Mouse (Mus musculus) adipocyte (in vitro differentiated cells): ENCODE measurements around the gene Ddx5.
"Not testable (repeated sequence)": the region's sequence is repeated elsewhere in the genome, so short reads cannot be mapped to it uniquely, and the experiment has no call there.

Experiments used
- DNase-seq: peaks from one replicate; pipeline ENCODE4 v3.0.0-alpha.2; 2016; ENCODE audit warnings: low spot score

Ddx5 gene

DNA sequence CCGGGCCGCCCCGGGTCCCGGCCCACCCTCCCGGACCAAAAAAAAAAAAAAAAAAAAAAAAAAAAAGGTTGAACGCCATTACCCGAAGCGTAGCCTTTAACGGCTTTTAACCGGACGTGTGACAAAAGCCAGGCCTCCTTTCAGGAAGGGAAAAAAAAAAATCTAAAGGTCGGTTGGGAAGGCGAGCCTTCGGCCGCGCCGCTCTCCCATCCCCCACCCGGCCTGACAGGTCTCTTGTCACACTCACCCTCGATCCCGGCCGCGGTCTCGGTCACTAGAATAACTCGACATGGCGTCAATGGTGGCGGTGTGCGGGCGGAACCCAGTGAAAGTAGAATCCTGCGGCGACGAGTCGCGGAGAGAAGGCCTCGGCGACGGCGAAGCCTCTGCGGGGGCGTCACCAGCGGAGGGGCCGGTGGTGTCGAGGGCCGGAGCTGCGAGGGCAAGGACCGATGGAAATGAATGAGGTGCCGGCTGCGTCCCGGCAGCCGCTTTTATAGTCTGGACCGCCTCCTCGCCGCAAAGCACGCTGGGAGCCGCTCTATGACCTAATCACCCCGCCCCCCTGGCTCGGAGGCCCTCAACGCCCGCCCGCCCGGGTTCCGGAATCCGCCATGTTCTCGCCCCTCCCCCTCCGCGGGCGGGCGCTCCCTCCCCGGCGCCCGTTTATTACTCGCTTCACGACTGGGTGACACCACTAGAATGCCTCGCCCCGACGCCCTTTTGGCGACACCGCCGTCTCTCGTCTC lies 785 bp downstream of the Ddx5 start:
- DNase-seq = peak; percentile 98

DNA sequence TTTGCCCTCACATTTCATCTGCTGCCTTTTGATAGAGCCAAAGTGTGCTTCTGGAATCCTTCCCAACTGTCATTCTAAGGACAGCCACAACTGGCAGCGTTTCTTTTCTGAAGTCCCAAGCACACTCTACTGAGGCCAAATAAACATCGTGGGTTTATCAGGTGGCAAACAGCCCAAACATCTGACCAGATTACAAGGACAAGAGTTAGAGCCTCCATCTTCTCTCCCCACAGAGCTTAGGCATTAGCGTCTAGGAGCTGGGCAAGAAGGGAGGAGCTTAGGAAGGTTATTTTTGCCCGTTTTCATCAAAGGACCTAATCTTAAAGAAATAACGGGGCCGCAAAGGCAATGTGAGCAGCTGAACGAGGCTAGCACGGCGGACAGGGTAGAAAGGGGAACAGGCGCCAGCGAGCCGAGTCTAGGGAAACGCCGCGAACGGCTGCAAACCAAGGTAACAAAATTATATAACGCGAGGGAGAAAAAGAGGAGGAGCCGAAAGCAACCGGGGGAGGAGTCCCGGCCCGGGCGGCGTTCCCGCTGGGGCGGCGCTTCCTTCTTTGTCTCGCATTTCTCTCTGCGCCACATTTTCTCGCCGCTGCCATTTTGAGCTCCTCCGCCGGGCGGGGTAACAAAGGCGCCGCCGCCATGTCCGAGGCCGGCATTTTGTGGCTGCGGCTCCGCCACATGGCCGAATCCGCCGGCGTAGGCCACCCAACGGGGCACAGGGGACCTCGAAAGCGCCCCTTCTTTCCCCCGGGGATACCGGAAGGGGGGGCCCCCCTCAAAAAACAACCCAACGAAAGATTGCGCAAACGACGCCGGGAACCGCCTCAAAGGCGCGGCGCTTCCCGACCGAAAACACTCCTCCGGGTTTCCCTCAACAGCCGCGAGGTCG lies 1.6 kb downstream of the Ddx5 start:
- DNase-seq = peak; percentile 92

DNA sequence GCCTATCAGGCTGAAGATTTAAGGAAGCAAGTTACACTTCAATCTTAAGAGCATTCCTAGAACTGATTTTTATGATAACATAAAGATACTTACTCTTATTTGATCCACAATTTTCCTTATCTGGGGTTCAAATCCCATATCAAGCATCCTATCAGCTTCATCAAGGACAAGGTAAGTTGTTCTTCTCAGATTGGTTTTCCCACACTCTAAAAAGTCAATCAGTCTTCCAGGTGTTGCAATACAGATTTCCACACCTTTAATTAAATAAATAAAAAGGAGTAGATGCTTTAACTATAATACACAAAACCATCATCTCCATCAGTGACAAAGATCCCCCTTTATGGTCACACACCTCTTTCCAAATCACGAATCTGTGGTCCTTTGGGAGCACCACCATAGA lies 3.9 kb downstream of the Ddx5 start:
- no peak for DNase-seq

DNA sequence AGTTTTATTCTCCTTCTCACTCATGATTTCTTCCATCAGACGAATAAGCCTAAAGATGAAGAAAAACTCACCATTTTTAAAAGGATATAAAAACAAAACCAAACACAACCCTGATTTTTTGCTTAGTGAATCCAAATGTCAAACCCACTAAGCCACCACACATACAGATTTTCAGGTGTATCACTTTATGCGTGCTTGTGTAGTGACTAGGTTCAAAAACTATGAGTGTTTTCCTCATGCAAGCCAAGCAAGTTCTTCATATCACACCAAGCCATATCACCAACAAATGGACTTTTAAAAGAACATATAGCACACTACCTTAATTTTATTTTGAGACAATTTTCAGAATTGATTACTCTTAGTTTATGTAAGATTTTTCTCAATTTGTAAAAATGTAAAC lies 4.5 kb downstream of the Ddx5 start:
- no peak for DNase-seq

DNA sequence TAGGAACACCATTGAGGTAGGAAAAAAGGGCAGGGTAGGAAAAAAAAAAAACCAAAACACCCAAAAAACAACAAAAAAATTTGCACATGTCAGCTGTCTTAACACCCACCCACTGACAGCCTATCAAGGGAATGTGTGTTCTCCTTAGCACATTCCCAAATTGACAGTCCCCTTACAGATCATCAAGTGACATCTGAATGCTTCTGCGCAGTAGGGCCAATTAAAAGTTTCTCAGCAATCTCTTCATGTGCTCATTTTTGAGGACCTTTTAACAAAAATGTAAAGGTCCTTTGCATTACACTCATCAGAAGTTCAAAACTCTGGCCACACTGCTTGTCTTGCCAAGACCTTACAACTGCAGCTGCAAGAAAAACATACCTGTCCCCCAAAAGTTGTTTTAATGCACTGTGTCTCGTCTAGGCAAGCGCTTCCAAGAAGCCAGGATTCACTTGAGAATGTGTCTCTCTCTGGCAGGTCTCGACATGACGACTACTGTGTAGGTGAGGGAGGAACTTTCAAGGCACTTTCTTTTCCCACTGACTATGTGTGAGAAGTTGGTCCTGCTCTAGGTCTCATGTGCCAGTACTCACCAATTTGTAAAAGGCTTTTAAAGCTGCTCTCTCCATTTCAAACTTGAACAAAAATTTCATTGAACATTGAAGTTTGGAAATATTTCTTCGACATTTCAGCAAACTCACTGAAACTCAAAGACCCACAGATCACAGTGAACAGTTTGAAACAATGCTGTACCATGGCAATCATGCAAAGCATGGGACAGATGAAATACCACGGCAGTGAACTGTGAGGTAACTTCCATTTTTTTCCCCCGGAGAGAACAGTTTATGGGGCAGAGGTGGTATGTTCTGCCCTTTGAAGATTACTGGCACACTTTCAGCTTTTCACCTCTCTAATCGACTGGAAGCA lies 5.9 kb downstream of the Ddx5 start:
- DNase-seq = no peak

DNA sequence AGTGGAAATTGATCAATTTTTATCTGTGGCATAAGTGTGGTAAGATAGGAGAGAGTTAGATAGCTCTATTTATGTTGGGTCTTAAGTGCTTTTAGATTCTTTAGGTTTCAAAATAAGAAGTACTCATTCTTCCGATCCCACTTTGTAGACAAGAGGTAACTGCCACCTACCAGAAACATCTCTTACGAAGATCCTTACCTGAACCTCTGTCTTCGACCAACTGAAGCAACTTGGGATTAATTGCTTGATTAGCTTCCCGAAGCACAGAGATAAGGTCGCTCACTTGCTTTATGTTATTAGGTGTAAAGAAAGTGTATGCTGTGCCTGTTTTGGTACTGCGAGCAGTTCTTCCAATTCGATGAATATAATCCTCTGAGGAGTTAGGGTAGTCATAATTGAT lies 6.7 kb downstream of the Ddx5 start:
- DNase-seq = not testable (repeated sequence)

DNA sequence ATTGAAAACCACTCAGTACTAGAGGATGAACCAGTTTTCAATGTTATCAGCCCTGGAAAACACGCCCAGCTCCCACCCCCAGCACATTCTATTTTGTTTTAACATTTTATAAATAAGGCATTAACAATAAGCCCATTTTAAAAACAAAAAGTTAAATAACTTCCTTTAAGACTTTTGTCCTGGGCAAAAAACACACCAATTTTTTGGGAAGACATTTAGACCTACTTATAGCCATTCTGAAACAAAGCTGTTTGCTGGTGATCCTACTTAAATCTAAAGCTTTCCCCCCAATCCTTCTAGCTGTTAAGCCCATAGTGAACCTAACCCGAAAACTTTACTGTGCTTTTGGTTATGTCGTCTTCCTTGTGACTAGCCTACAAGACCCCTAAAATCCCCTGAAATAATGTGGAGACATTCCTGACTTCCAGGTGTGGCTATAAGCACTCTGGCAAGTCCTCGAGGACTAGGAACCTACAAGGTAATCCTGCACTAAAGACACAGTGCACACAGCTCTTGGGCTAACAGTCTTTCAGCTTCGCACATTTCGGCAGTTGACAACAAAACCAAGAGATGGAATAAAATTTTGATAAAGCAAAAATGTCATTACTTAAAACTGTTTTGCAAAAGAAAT lies 8.3 kb downstream of the Ddx5 start:
- DNase-seq = no peak

DNA sequence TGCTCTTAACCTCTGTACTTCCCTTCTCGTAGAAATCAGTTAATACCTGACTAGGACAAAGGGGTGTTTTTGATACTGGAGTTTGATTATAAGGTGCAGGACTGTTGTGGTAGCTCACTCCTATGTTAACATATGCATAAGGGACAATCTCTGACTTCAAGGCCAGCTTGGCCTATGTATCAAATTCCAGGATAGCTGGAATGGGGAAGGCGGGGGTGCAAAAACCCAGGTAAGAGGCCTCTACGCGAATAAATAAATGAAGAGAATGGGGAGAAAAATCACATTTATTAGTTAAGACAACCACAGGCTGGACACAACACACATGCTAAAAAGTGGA lies 8.9 kb downstream of the Ddx5 start:
- no peak for DNase-seq

DNA sequence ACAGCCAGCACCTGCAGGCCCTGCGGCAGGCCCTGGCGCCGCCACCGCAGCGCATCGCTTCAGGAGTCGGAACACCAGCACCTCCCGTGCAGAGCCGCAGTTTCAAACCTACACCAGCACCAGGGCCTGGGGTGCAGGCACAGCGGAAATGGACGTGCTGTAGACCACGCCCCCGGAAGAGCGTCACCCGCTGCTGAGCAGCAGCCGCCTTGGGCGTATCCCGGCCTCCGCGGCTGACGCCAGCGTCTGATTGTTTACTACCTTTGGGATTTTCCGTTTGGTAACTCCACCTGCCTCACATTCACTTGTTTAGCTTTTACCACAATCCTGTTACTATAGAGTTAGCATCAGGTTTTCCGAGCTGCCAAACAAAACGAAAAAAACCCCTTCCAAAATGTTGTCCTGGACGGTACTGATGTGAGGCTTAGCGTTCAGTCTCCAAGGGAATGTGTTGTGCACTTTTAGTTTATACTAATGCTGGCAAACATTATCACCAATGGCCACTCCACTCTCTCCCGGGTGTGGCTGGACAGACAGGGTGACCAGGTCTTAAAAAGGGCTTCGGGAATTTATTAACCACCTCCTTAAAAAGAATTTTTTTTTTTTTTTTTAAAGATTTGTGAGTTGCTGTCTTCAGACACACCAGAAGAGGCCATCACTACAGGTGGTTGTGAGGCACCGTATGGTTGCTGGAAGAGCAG lies 9.4 kb downstream of the Ddx5 start, which contains the start of gene Polg2:
Gene Polg2, minus strand, starts transcription at position 150 of the 701 bp plus-strand sequence.
- peak; percentile 94 for DNase-seq

DNA sequence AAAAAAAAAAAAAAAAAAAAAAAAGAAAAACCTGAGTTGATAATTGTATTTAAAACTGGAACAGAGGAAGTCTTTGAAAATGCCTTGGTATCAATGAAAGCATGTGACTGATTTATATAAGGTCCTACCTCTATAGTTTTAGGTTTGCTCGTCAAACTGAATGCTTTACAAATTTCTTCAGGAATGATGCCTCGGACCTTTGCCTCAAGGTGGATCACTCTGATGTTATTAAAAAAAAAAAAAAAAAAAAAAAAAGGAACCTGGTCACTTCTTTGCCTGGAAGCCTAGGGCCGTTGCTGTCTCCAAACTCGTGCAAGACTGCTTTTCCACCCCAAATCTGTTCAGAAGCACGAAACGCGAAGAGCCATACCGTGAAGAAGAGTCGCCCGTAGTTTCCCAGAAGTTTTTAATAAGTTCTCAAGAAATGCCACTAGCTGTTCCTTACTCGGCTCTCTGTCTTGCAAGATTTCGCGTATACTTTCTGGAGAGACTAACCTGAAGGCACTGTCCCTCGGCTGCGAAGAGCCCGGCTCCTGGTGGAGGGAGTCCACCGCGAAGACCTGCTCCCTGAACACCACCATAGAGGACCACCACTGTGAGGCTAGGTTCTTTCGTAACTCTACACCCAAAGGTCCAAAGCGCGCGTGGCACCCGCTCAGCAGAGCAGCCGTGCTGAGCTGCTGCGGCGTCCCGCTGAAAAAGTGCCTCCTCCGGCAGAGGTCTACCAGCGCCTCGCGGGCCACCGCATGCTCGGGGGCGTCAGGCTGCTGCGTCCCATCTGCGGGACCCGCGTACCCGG lies 10.2 kb downstream of the Ddx5 start:
- no peak for DNase-seq

DNA sequence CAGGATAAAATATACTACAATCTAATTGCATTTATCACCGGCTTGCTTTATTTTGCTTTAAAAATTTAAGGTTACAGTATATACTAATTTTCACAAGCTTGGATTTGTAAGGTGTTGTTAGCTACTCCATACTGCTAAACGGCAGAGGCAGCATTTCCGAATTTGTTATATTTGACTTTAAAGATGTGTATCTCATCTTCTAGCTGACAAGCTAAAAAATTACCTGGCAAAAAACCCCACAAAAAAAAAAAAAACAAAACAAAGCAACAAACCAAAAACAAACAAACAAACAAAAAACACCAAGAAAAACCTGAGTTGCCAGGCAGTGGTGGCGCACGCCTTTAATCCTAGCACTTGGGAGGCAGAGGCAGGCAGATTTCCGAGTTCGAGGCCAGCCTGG lies 10.9 kb downstream of the Ddx5 start:
- DNase-seq = no peak

DNA sequence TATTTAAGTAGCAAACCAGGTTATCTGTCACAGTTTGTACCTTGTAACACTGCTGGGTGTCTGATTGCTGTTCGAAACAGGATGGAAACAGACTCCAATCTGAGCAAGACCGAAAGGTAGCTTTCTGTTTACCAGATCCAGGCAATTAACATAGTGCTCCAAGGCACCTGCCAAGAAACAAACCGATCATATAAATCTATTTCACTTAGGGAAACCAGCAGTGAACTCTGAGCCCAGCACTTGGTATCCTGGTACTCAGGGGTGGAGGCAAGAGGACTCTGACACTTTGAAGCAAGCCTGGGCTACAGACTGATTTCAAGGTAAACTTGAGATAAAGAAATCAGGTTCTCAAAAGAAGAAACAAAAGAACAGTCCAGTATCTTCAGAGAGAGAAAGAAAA lies 11.6 kb downstream of the Ddx5 start:
- no peak for DNase-seq

DNA sequence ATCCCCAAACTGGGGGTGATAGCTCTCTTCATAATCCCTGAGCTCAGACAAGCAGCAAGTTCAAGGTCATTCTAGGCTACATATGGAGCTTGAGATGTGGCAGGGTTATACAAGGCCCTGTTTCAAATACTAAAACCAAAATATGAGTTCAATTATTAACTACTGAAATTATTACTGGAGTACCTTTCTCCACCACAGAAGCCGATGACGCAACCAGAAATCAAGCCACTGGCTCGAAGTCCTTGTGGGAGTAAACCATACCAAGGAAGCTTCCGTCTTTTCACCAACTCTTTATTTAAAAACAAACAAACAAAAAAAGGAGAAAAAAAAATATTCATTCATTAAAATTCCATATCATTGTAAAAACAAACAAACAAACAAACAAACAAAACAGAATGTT lies 12.0 kb downstream of the Ddx5 start:
- DNase-seq = no peak

DNA sequence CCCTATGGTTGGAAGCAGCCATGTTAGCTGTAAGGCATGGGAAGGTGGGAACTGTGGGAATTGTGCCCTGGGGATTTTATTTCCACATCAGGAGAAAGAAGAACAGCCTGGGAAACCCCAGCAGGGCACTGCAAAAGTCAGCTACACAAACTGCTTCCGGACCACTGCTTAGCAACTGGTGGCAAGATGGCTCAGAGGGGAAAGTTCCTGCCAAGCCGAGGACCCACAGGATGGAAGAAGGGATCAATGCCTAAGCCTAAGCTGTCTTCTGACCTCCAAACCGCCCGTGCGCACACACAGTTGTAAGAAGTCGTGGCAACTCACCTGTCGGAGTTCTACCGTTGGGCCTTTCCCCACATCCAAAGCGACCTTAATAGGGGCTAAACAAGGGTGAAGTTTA lies 15.9 kb downstream of the Ddx5 start:
- no peak for DNase-seq

DNA sequence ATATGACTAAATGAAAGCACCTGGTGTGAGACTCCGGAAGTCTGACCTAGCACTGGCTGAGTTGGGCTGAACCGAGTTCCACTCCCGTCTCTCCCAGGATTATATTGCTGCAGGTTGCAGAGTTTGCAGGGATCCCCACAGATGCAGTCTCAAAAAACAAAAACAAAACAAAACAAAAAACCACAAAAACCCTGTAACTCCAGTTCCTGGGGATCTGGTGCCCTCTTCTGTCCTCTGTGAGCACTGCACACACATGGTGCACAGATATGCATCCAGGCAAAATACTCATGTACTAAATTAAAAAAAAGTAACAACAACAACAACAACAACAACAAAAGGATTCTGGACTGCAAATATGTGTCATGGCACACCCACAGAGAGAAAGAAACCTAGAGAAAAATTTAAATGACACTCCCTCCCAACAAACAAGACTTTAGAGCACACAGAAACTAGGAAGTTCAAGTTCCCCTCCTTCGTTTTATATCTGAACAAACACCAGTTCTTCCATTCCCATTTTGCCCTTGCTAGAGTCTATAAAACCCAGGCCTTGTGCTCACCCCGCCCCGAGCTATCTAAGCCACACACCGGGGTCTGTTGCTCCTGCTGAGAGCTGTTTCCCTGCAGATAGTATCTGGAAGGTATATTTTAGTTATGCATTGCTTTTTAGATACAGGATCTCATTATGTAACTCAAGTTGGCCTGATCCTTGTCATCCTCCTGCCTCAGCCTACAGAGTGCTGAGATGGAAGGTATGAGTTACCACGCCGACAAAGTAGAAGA lies 18.6 kb downstream of the Ddx5 start:
- DNase-seq = no peak

DNA sequence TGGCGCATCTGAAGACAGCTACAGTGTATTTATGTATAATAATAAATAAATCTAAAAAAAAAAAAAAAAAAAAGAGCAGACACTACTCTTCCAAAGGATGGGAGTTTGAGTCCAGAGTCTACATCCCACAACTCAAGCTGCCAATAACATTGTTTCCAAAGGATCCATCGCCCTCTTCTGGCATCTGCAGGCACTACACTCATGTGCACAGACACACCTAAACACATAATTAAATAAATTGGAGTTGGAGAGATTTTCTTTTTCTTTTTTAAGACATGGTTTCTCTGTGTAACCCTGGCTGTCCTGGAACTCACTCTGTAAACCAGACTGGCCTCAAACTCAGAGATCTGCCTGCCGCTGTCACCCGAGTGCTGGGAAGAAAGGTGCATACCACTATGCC lies 21.5 kb downstream of the Ddx5 start:
- no peak for DNase-seq

DNA sequence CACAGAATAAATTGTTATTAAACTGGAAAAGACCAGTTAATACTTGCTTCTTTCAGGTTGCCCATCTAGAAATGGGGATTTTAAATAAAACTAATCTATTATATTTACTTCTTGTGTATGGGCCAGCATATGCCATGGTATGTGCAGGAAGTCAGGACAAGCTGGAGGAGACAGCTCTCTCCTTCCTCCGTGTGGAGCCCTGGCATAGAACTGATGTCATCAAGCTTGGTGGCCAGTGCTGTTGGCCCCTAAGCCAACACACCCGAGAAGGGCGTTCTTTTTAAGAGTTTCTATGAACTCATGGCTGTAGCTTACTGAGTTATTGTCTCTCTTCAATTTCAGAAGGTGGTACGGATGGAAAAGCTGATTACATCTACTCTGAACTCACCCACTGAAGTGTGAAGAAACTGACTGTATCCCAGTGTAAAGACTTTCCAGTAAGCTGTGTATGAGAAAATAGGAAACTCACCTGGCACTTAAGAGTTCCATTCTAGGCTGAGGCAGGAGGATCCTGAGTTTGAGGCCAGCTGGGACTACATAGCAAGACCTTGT lies 22.3 kb downstream of the Ddx5 start:
- no peak for DNase-seq

DNA sequence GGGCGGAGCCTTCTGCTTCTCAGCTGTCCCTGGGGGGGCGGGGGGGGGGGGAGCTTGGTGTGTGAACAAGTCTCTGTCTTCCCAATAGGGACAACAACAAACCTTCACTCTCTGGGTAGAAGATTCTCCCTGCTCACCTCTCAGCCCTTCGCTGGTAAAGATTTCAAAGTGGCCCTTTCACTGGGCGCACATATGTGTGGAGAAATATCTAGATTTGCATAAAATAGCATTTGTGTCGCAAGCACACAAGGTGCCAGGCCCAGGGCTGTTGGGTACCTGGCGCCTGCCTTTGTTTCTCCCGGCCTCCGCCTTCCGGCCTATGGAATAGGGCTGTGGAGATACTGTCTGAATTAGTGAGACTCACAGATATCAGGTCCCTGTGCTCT lies 26.2 kb downstream of the Ddx5 start:
- no peak for DNase-seq

DNA sequence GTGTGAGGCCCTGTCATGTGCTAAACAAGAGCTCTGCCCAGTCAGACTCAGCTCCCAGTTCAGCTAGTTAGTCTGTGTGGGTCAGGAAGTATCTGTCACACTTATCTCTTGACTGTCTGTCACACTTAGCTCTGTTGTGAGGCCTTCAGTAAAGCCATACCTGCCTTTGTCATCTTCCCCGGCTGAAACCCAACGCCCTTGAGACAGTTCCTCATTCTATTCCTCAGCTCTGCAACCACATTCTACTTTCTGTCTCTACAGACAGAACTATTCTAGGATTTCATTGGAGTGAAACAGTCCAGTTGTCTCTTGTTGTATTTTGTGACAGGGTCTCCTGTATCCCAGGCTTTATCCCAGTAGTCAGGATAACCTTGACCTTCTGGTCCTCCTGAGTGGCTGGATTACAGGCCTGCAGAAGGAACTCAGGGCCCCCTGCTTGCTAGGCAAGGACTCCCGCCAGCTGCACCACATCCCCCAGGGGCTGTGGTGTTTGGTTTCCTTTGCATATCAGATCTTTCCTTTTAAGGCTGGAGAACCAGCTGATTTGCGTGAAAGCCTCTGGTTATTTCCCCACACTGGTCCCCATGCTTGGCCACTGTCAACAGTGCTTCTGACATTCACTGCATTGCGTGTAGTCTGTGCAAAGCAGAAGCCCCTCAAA lies 26.7 kb downstream of the Ddx5 start:
- no peak for DNase-seq
